Mouse (Mus musculus): ENCODE data around the gene S100a13. TPM values are rescaled to one million over a fixed set of nuclear protein-coding genes. Genes with fewer than 3 reads are reported as not detected.

Gene S100a13
- total RNA-seq, 2 experiments from 2014 or later = 19.2 to 20.4 TPM

GRCm38 (mm10) chr3:90550421-90550790 is 36.2 kb downstream of the S100a13 start:
- no peak for DNase-seq (ENCODE audit: low spot score in 2 of 2)

GRCm38 (mm10) chr3:90552231-90552630 is 38.0 kb downstream of the S100a13 start:
- DNase-seq (ENCODE audit: low spot score in 2 of 2) = no peak

- peak; percentile 12 to 14 for DNase-seq (ENCODE audit: low spot score in 2 of 2)
Measured at GRCm38 (mm10) chr3:90555954-90556353, 41.7 kb downstream of the S100a13 start.

GRCm38 (mm10) chr3:90560008-90560628 is 45.9 kb downstream of the S100a13 start, which contains the start of gene S100a3:
Gene S100a3 (plus strand): TSS chr3:90560578.
- DNase-seq (ENCODE audit: low spot score in 2 of 2) = no peak

Other genes starting within 250 kb of the S100a13 start
- 10 to 100 TPM; 33.4 to 37.2 TPM for gene Dennd4b, start 249.2 kb upstream of the S100a13 start, total RNA-seq (2021)
- gene Gatad2b, start 221.3 kb upstream of the S100a13 start, total RNA-seq (2021) = 10 to 100 TPM; 86.6 to 91.2 TPM
- gene Slc27a3, start 124.5 kb upstream of the S100a13 start, total RNA-seq (2021) = 1 to 10 TPM; 5.9 to 9.3 TPM
- gene Ints3, start 80.8 kb upstream of the S100a13 start, total RNA-seq (2021) = 10 to 100 TPM; 63.1 to 66.1 TPM
- 1 to 10 TPM; 4.6 to 5.0 TPM for gene Npr1, start 48.6 kb upstream of the S100a13 start, total RNA-seq (2021)
- 10 to 100 TPM; 90.2 to 94.9 TPM for gene Ilf2, start 38.3 kb upstream of the S100a13 start, total RNA-seq (2021)
- 10 to 100 TPM; 55.5 to 57.0 TPM for gene Snapin, start 23.4 kb upstream of the S100a13 start, total RNA-seq (2021)
- gene Chtop, start 4.9 kb upstream of the S100a13 start, total RNA-seq (2021) = 100 to 1,000 TPM; 165 TPM
- 100 to 1,000 TPM; 127 to 133 TPM for gene S100a1, start within 50 bp of the S100a13 start, total RNA-seq (2021)
- gene S100a14, start 12.4 kb downstream of the S100a13 start, total RNA-seq (2021) = under 1 TPM; 0.52 to 0.70 TPM
- 10 to 100 TPM; 75.6 to 80.4 TPM for gene S100a16, start 22.8 kb downstream of the S100a13 start, total RNA-seq (2021)
- gene S100a3, start 46.1 kb downstream of the S100a13 start, total RNA-seq (2021) = 1 to 10 TPM in 1 of 2 experiments, under 1 TPM in 1; 0.96 to 1.6 TPM
- gene S100a2, start 75.8 kb downstream of the S100a13 start, total RNA-seq (2021) = not detected
- gene Gm42674, start 87.5 kb downstream of the S100a13 start, total RNA-seq (2021) = not detected
- gene S100a4, start 89.3 kb downstream of the S100a13 start, total RNA-seq (2021) = 1 to 10 TPM; 2.9 to 4.5 TPM
- gene S100a5, start 94.1 kb downstream of the S100a13 start, total RNA-seq (2021) = not detected
- gene S100a6, start 98.4 kb downstream of the S100a13 start, total RNA-seq (2021) = 10 to 100 TPM; 30.8 to 37.4 TPM
- gene S100a7a, start 139.6 kb downstream of the S100a13 start, total RNA-seq (2021) = 1 to 10 TPM; 1.0 to 1.1 TPM
- gene S100a8, start 154.5 kb downstream of the S100a13 start, total RNA-seq (2021) = 1 to 10 TPM in 1 of 2 experiments, not detected in 1; 2.6 TPM
- 1 to 10 TPM in 1 of 2 experiments, not detected in 1; 1.6 TPM for gene S100a9, start 181.3 kb downstream of the S100a13 start, total RNA-seq (2021)
- not detected for gene Pglyrp4, start 212.5 kb downstream of the S100a13 start, total RNA-seq (2021)

Data from left cerebral cortex, adult 18-20 months (tissue).